Mouse (Mus musculus) megakaryocyte, embryonic 14.5 days (primary cell): ENCODE results near the gene Olfr545.

Experiments
- FLI1 ChIP-seq: IDR thresholded peaks from 2 replicates; pipeline ENCODE4 v1.6.1; 2012; ENCODE audit warnings: low read length, inconsistent platforms, mixed read lengths
- GATA1 ChIP-seq: IDR thresholded peaks from 3 replicates; pipeline ENCODE4 v1.6.1; 2012; ENCODE audit warnings: mixed read lengths, low read length, inconsistent platforms, borderline replicate concordance

- no peak for TF ChIP-seq GATA1
- TF ChIP-seq FLI1, result no peak
Measured at GRCm38 (mm10) chr7:102478926-102479325, 20.4 kb downstream of the Olfr545 start.
